Mouse (Mus musculus): ENCODE measurements around the gene Ptpn14.

DNA sequence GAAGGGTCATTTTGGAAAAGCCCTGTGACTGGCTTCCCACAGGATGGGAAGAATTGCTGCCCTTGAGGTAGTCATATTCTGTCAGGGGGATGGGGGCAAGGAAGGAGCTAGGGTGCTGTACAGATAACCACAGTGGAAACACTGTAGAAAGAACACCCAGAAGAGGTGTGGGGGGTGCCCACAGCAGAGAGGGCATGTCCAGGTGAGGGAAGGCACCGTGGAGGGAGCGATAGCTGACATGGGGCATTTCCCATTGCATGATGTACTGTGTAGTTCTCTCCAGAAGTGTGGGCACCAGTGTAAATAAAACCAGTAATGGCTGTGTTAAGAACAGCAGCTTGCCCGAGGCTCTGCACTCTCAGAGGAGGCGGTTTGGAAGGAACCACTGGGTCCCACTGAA is 102.3 kb downstream of the Ptpn14 start:
- TF ChIP-seq CTCF (IDR thresholded peaks at IDR 0.05; ENCODE audit: low read depth, low read length) (no peak), POLR2A (IDR thresholded peaks at IDR 0.05; ENCODE audit: borderline replicate concordance, low read depth, low read length) (no peak)

Measured in bone marrow macrophage, adult 2 months (primary cell).